Mouse (Mus musculus) stomach, embryonic 15.5 days (tissue): ENCODE results near the gene Ppp1r27. TPM values are rescaled to one million over a fixed set of nuclear protein-coding genes. Genes with fewer than 3 reads are reported as not detected.

Experiments
- ATAC-seq: fragments of 200-750 bp; cut with Nextera tagmentation; 2 replicates; pipeline ENCODE4 v1.8.0; 2017; ENCODE audit warnings: low read depth, moderate number of reproducible peaks, moderate TSS enrichment; ENCODE audit not compliant: insufficient read depth, low FRiP score
- H3K27ac ChIP-seq: fragments of 300-500 bp; sonication (generic); 2 replicates; pipeline ENCODE4 v1.5.1; 2015; ENCODE audit warnings: mild to moderate bottlenecking, inconsistent platforms
- H3K27me3 ChIP-seq: fragments of 300-500 bp; sonication (generic); replicated peaks from 2 replicates; pipeline ENCODE4 v1.6.1; 2015; ENCODE audit warnings: inconsistent platforms
- H3K36me3 ChIP-seq: fragments of 300-500 bp; sonication (generic); 2 replicates; pipeline ENCODE4 v1.6.1; 2015; ENCODE audit warnings: inconsistent platforms
- H3K4me1 ChIP-seq: fragments of 300-500 bp; sonication (generic); 2 replicates; pipeline ENCODE4 v1.6.1; 2015; ENCODE audit warnings: inconsistent platforms
- H3K4me2 ChIP-seq: fragments of 300-500 bp; sonication (generic); 2 replicates; pipeline ENCODE4 v1.6.1; 2015; ENCODE audit warnings: mild to moderate bottlenecking, inconsistent platforms
- H3K4me3 ChIP-seq: fragments of 300-500 bp; sonication (generic); replicated peaks from 2 replicates; pipeline ENCODE4 v1.5.1; 2015; ENCODE audit warnings: inconsistent platforms
- H3K9ac ChIP-seq: fragments of 300-500 bp; sonication (generic); 2 replicates; pipeline ENCODE4 v1.6.1; 2015; ENCODE audit warnings: inconsistent platforms
- H3K9me3 ChIP-seq: fragments of 300-500 bp; sonication (generic); 2 replicates; pipeline ENCODE4 v1.6.1; 2016; ENCODE audit warnings: inconsistent platforms
- WGBS: fragments of 180-500 bp; shearing (Covaris S2); methylation state at CpG from one replicate; pipeline ENCODE4 v1.1.7; 2015; 5-methylcytosine and 5-hydroxymethylcytosine counted together
- polyA plus RNA-seq: library from polyadenylated mRNA; unstranded; fragments of >200 nt; fragmentation: Nextera tagmentation; extraction: Ambion mirVana; gene quantifications from 2 replicates; pipeline ENCODE4 v1.2.1, GENCODE M21; 2015

The Ppp1r27 gene
- polyA plus RNA-seq, 1 experiment from 2014 or later, result not detected

- Histone ChIP-seq H3K27me3 (peaks cover 1% of the 10 kb centered on the region; the same call in 1 of the 2 replicates), H3K27ac (peak overlapping the region; percentile 84; the same call in 1 of the 2 replicates), H3K9ac (no peak overlapping the region), H3K4me1 (peaks cover 25% of the 10 kb centered on the region), H3K36me3 (peaks cover 12% of the 10 kb centered on the region), H3K9me3 (no peaks in the 10 kb centered on the region), H3K4me3 (no peak overlapping the region), H3K4me2 (no peak overlapping the region)
- no peak for ATAC-seq
- WGBS, result 62% methylated on average over 3 of the region's 3 CpGs
Measured at GRCm38 (mm10) chr11:120538485-120538884, 12.4 kb downstream of the Ppp1r27 start.

- H3K27me3 ChIP-seq, result peaks cover 26% of the 10 kb centered on the region
- no peak for ATAC-seq
- H3K9ac ChIP-seq, result no peak overlapping the region
- no peak overlapping the region for H3K4me2 ChIP-seq
- 68% methylated on average over 3 of the region's 3 CpGs for WGBS
- H3K36me3 ChIP-seq, result no peaks in the 10 kb centered on the region
- H3K4me3 ChIP-seq, result no peak overlapping the region
- no peak overlapping the region for H3K27ac ChIP-seq
- peaks cover 30% of the 10 kb centered on the region for H3K4me1 ChIP-seq
- H3K9me3 ChIP-seq, result no peaks in the 10 kb centered on the region
Measured at GRCm38 (mm10) chr11:120535804-120536203, 15.1 kb downstream of the Ppp1r27 start.

- Histone ChIP-seq H3K27me3 (peaks cover 32% of the 10 kb centered on the region), H3K4me2 (no peak overlapping the region), H3K9me3 (no peaks in the 10 kb centered on the region), H3K4me1 (peaks cover 28% of the 10 kb centered on the region), H3K27ac (no peak overlapping the region), H3K36me3 (no peaks in the 10 kb centered on the region), H3K4me3 (no peak overlapping the region), H3K9ac (no peak overlapping the region)
- ATAC-seq, result no peak
- WGBS, result 68% methylated on average over 3 of the region's 3 CpGs
Measured at GRCm38 (mm10) chr11:120535145-120535544, 15.8 kb downstream of the Ppp1r27 start.

GRCm38 (mm10) chr11:120534093-120534492, 16.8 kb downstream of the Ppp1r27 start:
- no peak overlapping the region for H3K4me3 ChIP-seq
- H3K27me3 ChIP-seq, result peaks cover 41% of the 10 kb centered on the region
- no peaks in the 10 kb centered on the region for H3K36me3 ChIP-seq
- no peak overlapping the region for H3K4me2 ChIP-seq
- H3K9me3 ChIP-seq, result no peaks in the 10 kb centered on the region
- peaks cover 18% of the 10 kb centered on the region for H3K4me1 ChIP-seq
- no peak overlapping the region for H3K9ac ChIP-seq
- no peak for ATAC-seq
- no peak overlapping the region for H3K27ac ChIP-seq
- 87% methylated on average over 8 of the region's 8 CpGs for WGBS

- no peaks in the 10 kb centered on the region for H3K36me3 ChIP-seq
- no peak overlapping the region for H3K9ac ChIP-seq
- H3K4me3 ChIP-seq, result no peak overlapping the region
- ATAC-seq, result no peak
- no peak overlapping the region for H3K4me2 ChIP-seq
- WGBS, result 25% methylated on average over 9 of the region's 9 CpGs
- no peak overlapping the region for H3K27ac ChIP-seq
- H3K9me3 ChIP-seq, result no peaks in the 10 kb centered on the region
- peaks cover 50% of the 10 kb centered on the region for H3K27me3 ChIP-seq
- H3K4me1 ChIP-seq, result peaks cover 8% of the 10 kb centered on the region
Measured at GRCm38 (mm10) chr11:120531646-120532045, 19.3 kb downstream of the Ppp1r27 start.

- 8% methylated on average over 60 of the region's 62 CpGs for WGBS
- no peak for ATAC-seq
- Histone ChIP-seq H3K36me3 (no peaks in the 10 kb centered on the region), H3K27me3 (peaks cover 50% of the 10 kb centered on the region), H3K9me3 (no peaks in the 10 kb centered on the region), H3K4me3 (peak within 1 kb of the TSS; percentile 44), H3K4me1 (peaks cover 8% of the 10 kb centered on the region), H3K4me2 (peak within 1 kb of the TSS; percentile 88), H3K9ac (peak within 1 kb of the TSS; percentile 29), H3K27ac (no peak within 1 kb of the TSS)
Measured at GRCm38 (mm10) chr11:120530085-120530964, 20.6 kb downstream of the Ppp1r27 start, which contains the start of gene Gcgr. Gene Gcgr (plus strand): TSS chr11:120530699.

GRCm38 (mm10) chr11:120528903-120529302, 22.0 kb downstream of the Ppp1r27 start:
- Histone ChIP-seq H3K27ac (no peak overlapping the region), H3K9ac (no peak overlapping the region), H3K9me3 (no peaks in the 10 kb centered on the region), H3K4me3 (no peak overlapping the region), H3K27me3 (peaks cover 50% of the 10 kb centered on the region), H3K4me2 (no peak overlapping the region), H3K4me1 (peaks cover 8% of the 10 kb centered on the region), H3K36me3 (no peaks in the 10 kb centered on the region)
- WGBS, result 72% methylated on average over 4 of the region's 4 CpGs
- no peak for ATAC-seq

GRCm38 (mm10) chr11:120527690-120528354, 23.1 kb downstream of the Ppp1r27 start:
- peaks cover 42% of the 10 kb centered on the region for H3K27me3 ChIP-seq
- H3K9me3 ChIP-seq, result no peaks in the 10 kb centered on the region
- no peak overlapping the region for H3K27ac ChIP-seq
- no peak overlapping the region for H3K9ac ChIP-seq
- peaks cover 8% of the 10 kb centered on the region for H3K4me1 ChIP-seq
- H3K36me3 ChIP-seq, result no peaks in the 10 kb centered on the region
- 60% methylated on average over 9 of the region's 9 CpGs for WGBS
- no peak for ATAC-seq
- H3K4me2 ChIP-seq, result no peak overlapping the region
- no peak overlapping the region for H3K4me3 ChIP-seq

- H3K36me3 ChIP-seq, result no peaks in the 10 kb centered on the region
- H3K27me3 ChIP-seq, result peaks cover 26% of the 10 kb centered on the region
- H3K4me1 ChIP-seq, result peaks cover 7% of the 10 kb centered on the region
- ATAC-seq, result no peak
- H3K4me2 ChIP-seq, result no peak overlapping the region
- H3K9ac ChIP-seq, result no peak overlapping the region
- 79% methylated on average over 2 of the region's 2 CpGs for WGBS
- H3K27ac ChIP-seq, result no peak overlapping the region
- no peak overlapping the region for H3K4me3 ChIP-seq
- H3K9me3 ChIP-seq, result no peaks in the 10 kb centered on the region
Measured at GRCm38 (mm10) chr11:120525959-120526358, 25.0 kb downstream of the Ppp1r27 start.

- no peaks in the 10 kb centered on the region for H3K9me3 ChIP-seq
- H3K4me1 ChIP-seq, result 0 out of 2 replicates have a peak, but pooled peaks cover 13% of the 10 kb centered on the region
- H3K4me3 ChIP-seq, result no peak overlapping the region
- H3K27me3 ChIP-seq, result no peaks in the 10 kb centered on the region
- 80% methylated on average over 8 of the region's 8 CpGs for WGBS
- H3K9ac ChIP-seq, result no peak overlapping the region
- ATAC-seq, result no peak
- H3K36me3 ChIP-seq, result no peaks in the 10 kb centered on the region
- no peak overlapping the region for H3K27ac ChIP-seq
- no peak overlapping the region for H3K4me2 ChIP-seq
Measured at GRCm38 (mm10) chr11:120522581-120522980, 28.4 kb downstream of the Ppp1r27 start.

- no peak overlapping the region for H3K4me3 ChIP-seq
- H3K27ac ChIP-seq, result peak overlapping the region; percentile 60
- ATAC-seq, result peak; percentile 47; the same call in 1 of the 2 replicates
- H3K4me1 ChIP-seq, result 0 out of 2 replicates have a peak, but pooled peaks cover 13% of the 10 kb centered on the region
- no peaks in the 10 kb centered on the region for H3K9me3 ChIP-seq
- no peaks in the 10 kb centered on the region for H3K36me3 ChIP-seq
- no peak overlapping the region for H3K4me2 ChIP-seq
- no peak overlapping the region for H3K9ac ChIP-seq
- WGBS, result 66% methylated on average over 5 of the region's 5 CpGs
- H3K27me3 ChIP-seq, result no peaks in the 10 kb centered on the region
Measured at GRCm38 (mm10) chr11:120520967-120521540, 29.9 kb downstream of the Ppp1r27 start.

- Histone ChIP-seq H3K4me3 (no peak overlapping the region), H3K4me2 (no peak overlapping the region), H3K36me3 (no peaks in the 10 kb centered on the region), H3K27ac (no peak overlapping the region), H3K9ac (no peak overlapping the region), H3K9me3 (no peaks in the 10 kb centered on the region), H3K27me3 (no peaks in the 10 kb centered on the region), H3K4me1 (0 out of 2 replicates have a peak, but pooled peaks cover 13% of the 10 kb centered on the region)
- ATAC-seq, result no peak
- WGBS, result 72% methylated on average over 9 of the region's 9 CpGs
Measured at GRCm38 (mm10) chr11:120520498-120520897, 30.4 kb downstream of the Ppp1r27 start.
